Mouse (Mus musculus): ENCODE measurements at regions not wholly inside any gene's neighbourhood (a gene's known extent, or its start where the extent isn't known, plus 50 kb on each side); places are given as distances from the start of the nearest gene placed in this dataset.

- DNase-seq (ENCODE audit: low spot score in 2 of 2), result no peak
Observed at GRCm38 (mm10) chr3:138662625-138663024, 79.4 kb upstream of the Tspan5 start.

- no peak for DNase-seq (ENCODE audit: low spot score in 2 of 2)
Observed at GRCm38 (mm10) chr3:138668394-138669092, 73.5 kb upstream of the Tspan5 start.

GRCm38 (mm10) chr3:138675881-138676280, 66.1 kb upstream of the Tspan5 start:
- DNase-seq (ENCODE audit: low spot score in 2 of 2), result no peak

GRCm38 (mm10) chr3:138678351-138678750, 63.6 kb upstream of the Tspan5 start:
- DNase-seq (ENCODE audit: low spot score in 2 of 2), result no peak

GRCm38 (mm10) chr3:138686636-138687230, 55.3 kb upstream of the Tspan5 start:
- peak in 1 of 2 experiments; percentile 16 for DNase-seq (ENCODE audit: low spot score in 2 of 2)

GRCm38 (mm10) chr3:138688606-138689005, 53.4 kb upstream of the Tspan5 start:
- DNase-seq (ENCODE audit: low spot score in 2 of 2), result no peak
